Mouse (Mus musculus) layer of hippocampus, adult 11-12 months (tissue): Measurements from ENCODE around the gene Aldh1a3.

Experiments used
- DNase-seq: peaks from one replicate; pipeline ENCODE4 v3.0.0; 2022; ENCODE audit warnings: low spot score

Aldh1a3 gene

DNA sequence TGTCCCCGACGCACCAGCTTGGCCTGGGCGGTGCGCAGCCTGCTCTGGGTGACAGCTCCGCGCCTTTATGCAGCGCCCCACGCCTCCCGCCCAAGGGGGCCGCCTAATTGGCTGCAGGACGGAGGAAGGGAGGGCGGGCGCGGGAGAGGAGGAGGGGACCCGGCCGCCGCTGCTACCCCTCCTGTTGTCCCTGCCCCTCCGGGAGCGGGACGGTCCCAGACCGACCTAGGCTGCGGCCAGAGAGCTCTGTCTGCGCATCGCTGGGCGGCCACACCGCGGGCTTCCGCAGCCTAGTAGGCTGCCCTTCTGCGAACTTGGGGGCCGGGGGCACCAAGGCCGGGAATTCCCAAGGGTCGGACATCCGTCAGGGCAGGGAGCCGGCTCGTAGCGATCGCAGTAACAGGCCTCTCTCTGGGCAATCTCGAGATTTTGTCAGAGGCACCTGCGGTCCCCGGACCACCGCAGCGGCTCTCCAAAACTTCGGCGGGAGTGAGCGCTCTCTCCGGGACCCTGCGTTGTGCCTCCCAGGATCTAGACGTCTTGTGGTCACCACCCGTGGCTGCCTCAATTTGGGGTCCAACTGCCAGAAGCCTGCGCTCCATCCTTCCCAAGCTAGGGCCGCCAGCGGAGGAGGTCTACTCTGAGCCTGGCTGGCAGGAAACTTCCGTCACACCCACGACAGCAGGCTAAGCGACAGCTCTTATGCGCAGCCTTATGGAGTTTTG is at the start of gene Aldh1a3:
Gene Aldh1a3, minus strand, starts transcription at position 81 of the 725 bp plus-strand sequence.
- DNase-seq = no peak

DNA sequence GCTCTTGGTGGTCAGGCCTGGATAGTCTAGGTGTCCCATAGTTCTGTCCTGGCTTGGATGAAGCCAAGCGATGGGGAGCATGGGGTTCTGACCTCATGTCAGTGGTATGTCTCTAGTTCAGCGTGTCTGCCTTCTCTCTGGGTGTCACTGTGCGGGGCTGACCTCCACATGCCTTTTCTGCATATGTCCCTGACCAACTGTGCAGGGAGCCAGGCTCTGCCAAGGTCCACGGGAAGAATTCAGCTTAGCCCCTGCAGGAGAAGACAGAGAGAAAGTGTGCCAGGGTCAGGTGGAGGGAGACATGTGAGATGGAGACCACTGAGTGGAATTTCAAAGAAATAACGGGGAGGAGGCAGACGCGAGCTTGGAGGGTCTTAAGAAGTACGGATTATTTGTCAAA is 49.0 kb upstream of the Aldh1a3 start:
- DNase-seq = no peak

DNA sequence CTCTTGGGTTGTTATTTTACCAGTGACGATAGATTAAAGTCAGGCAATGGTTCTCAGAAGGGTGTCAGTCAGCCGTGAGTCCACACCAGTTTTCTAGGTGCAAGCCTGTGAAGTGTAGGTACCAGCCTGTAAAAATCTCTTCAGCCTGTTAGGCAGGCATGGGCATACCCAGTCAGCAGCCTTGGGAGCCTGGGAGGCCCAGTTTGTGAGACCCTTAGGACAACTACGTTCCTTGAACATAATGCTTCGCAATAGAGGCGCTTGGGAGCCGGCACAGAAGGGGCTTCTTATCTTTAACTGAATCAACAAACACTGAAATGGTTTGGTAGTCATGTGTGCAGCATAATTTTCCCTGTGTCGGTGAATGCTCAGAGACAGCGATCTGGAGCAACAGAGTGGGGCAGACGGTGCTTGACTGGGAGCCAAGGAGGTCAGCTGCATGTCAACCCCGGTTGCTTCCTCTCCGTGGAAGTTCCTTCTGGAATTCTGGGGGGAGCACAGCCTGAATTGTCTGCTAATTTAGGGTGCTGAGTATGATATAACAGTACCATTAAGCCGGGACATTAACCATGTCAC is 44.4 kb upstream of the Aldh1a3 start:
- DNase-seq = no peak

DNA sequence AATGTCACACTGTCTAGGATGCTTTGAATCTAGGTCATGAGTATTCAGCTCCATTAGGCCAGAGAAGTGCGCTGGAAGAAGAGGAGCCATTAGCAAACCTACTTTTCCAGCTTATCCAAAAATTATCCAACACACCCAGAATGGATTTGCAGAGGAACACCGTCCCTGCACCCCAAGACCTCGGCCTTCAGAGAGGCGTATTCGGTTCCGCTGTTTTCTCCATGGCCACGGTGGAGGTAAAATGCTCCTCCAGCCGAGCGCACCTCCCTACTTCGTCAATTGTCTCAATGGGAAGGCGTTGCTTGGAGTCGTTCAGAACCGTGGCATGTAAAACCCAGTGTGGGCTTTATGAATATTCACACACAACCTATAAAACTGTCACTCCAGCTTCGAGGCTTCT is 39.3 kb upstream of the Aldh1a3 start:
- DNase-seq = no peak

DNA sequence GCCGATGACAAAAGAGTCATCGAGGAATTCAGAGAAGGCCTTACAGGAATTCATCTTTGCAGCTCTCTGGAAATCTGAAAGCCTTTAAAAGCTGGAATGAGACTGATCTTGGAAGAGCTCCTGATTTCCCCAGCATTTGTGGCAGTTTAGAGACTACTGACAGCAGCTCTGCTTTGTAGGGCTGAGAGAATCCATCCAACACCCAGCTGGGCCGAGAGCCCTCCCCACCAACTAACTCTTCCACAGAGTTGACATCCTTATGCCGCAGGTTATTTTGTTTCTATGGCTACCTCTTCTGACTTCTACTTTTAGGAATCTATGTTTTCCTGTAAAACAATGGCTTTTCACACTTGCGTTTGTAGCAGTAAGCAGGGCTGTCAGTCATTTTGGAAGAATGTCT is 37.9 kb upstream of the Aldh1a3 start:
- no peak for DNase-seq

DNA sequence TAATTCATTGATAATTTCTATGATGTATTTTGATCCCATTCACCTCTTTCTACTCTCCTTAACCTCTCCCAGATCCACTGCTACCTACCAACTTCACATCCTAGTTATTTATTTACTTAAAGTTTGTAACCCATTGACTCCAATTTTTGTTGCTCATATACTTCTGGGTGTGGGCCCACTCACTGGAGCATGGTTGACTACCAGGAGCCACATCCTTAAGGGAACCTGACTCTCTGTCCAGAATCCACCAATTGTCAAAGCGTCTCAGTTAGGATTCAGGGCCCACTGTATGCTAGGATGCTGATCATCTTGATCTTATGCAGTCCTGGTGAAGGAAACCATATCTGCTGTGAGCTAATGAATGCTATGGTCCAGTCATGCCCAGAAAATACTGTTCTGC is 35.8 kb upstream of the Aldh1a3 start:
- no peak for DNase-seq

DNA sequence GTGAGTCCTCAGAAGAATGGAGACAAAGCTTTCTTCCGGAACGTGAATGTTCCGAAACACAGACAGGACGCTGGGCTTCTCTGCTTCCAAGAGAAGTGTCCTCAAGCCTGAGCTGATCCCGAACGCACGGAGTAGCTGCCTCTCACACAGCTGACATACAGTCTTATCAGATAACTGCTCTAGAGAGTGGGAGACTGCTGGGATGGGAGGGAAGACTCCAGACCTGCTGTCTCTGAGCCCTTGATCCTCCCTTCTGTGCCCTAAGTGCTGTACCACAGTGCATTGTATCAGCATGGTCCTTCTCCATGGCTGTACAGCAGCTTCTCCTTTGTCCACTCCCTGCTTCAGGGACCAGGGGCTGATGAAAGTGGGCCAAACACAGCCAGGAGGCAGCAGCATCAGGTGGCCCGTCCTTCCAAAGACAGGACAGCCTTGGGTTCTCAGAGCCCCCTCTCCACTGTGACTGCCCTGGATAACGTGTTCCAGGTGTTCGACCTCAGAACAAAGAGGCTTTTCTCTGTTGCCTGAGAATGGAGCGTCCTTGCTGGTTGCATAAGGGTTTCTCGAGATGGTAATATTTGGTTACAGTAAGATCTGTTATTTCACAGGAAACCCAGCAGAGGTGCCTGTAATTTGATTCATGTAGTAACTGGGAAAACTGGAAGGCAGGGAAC is 24.4 kb upstream of the Aldh1a3 start:
- DNase-seq = no peak

DNA sequence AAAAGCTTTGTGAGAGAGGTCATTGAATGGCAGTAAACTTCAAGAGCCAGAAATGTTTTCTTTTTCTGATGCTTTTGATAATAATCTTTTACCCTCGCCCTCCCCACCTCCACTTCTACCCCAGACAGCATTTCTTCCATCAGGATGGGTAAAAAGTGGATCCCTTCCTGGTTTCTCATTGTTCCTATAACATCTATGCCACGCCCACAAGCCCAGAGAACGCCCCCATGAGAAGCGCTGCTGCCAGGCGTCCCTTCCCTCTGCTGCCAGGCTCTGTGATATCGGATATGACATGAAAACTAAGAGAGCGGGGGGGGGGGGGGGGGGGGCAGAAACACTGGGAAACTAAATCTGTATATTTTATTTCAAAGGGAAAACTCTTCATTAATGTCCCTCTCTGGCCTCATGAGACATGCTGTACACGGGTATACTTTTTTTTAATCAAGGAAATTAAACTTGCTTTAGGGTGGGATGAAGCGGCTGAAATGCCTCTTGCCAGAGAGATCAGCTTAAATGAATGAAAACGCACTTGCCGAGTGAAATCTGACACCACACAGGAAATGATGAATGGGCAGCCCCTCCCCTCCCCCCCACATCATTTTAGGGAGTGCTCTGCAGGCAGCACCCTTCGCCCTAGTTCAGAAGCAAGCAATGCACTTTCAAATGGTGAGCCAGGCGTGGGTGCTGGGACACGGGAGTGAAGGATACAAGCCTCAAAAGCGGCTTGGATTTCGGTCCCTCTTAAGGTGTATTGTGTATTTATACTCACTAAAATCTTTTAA is 22.8 kb upstream of the Aldh1a3 start:
- DNase-seq = no peak

DNA sequence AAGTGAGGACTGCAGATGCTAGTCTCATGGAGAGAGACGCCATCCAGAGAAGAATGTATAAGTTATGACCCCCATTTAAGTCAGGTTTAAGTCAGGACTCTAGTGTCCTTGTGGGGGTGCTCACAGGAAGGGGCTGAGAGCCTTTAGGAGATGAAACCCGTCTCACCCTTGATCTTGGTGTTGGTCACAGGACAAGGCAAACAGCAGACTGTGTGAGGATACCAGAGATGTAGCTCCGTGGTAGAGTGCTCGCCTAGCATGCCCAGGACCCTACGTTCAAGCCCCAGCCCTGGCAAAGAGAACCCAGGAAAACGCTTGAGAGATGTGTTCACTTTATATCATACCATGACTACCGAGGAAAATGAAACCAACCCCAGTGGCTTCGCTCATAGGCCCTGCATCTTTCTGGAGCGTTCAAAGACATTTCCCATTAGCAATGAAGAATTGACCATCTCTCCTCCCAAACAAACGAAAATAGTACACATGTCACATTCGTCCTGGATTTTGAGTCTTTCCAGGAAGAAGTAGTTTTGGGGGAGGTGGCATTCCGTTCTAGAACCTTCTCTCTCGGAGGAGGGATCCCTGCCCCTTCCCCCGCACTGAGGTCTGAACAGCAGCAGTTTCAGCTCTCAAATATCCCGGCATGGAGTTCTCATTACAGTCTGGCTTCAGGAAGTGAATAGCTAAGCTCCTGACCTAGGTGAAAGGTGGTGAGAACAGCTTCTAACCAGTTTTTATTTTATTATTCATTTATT is 21.6 kb upstream of the Aldh1a3 start:
- DNase-seq = no peak

DNA sequence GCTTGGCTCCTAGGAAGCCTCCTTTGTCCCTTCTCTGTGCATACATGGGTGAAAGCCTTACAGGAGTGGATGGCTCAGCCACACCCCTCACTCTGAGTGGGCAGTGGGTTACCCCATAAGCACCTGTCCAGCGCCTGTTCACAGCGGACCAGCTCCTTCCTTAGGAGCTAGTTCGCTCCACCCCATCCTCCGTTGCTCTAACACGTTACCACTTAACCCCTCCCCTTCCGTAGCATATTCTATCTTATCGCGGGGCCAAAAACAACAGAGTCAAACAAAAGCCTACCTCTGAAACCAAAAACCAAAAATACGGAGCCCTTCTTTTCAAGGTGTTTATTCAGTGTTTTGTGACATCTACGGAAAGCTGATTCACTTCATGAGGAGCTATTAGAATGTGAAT is 21.0 kb upstream of the Aldh1a3 start:
- DNase-seq = no peak

DNA sequence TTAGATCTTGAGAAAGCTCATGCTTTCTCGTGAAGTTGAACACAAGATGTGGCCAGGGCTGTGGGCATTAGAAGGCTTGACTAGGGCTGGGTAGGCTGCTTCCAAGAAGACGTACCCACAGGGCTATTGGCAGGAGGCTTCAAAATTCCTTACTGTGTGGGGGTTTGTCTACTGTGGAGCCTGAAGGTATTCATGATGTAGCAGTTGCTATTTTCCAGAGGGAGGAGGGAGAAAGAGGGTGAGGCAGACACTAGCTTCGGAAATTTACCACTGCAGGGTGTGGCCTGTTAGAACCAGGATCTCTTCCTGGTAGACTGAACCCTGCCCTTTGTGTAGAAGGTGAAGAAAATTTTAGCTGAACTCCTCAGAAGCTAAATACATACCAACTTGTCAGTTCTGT is 19.5 kb upstream of the Aldh1a3 start:
- no peak for DNase-seq

DNA sequence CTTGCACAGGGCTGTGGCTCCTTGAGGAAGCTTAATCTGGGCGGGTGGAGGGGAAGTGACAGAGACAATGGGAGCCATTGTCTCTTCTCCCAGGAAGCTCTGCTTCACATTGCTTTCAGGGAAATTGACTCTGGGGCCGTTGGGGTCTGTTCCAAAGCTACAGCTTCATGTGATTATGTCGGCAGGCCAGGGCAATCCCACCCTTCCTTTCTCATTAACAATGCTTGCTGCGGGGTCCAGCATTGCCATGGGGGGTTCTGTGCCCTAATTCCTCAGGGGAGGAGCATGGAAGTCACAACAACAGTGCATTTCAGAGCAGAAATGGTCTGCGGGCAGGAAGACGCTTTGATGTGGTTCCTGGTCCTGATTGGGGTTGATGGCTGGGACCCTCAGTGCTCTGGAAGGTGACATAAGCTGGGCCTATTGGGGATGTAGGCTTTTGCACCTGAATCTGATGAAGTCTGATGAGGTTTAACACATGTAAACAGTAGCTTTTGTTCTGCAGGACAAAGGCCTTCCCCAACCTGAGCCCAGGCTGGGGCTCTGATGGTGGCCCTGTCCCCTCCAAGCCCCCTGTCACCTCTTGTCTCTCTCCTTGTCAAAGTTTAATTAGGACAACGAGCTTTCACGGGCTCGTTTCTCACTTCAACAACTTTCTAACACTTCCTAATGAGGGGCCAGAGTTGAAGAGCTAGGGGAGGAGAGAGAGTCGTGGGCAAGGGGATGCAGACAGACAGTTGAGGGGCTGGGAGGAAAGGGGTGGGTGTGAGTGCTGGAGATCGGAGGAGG is 18.0 kb upstream of the Aldh1a3 start:
- no peak for DNase-seq

DNA sequence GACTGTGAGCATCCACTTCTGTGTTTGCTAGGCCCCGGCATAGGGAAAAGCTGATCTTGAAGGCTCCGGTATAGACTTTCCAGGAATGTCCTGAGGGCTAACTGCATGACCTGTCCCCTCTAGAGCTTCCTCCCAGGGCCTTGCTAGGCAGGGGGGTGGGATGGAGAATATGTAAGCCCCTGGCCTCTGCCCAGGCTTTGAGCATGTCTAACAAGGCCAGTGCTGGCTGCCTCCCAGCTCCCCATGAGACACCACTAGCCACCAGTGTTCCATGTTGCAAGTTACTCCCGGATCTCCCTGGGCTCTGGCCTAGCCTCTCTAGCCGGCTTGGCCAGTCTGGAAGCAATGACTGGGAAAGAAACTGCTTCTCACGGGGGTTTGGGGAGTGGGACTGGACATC is 17.4 kb upstream of the Aldh1a3 start:
- no peak for DNase-seq

DNA sequence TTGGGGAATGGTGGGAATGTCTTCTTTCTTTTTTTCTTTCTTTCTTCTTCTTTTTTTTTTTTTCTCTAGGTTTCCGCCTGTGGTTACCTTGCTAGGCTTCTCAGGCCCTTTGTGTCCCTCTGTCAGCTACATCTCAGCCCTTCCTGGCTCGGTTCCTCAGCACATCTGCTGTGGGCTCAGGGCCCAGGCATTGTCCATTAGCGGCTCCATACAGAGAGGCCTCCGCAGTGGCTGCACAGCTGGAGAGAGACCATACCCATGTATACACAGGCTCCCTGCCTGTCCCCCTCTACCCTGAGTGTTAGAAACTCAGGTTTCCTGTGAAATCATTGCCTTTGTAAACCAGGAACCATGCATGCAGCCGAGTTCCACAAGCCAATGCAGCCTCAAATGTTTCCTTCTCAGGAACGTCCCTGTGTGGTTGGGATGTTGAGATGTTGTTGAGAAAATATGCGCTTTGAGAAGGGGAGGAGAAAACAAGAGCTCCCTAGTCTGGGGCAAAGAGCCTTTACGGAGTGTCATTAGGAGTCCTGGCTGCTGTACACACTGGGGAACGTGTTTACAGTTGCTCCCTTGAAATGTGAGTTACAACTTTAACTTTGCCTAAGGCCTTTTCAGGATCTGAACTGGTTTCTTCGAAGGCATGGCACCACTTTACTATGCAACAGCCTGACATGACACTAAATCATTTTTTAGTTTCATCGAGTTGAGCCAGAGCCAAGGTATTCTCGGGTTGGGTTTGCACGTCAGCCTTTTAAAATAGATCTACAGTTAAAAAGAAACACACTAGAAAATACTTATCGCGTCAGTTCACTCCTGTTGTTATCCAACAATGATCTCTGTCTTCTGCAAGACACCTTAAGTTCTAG is 15.4 kb upstream of the Aldh1a3 start:
- DNase-seq = peak; percentile 19

DNA sequence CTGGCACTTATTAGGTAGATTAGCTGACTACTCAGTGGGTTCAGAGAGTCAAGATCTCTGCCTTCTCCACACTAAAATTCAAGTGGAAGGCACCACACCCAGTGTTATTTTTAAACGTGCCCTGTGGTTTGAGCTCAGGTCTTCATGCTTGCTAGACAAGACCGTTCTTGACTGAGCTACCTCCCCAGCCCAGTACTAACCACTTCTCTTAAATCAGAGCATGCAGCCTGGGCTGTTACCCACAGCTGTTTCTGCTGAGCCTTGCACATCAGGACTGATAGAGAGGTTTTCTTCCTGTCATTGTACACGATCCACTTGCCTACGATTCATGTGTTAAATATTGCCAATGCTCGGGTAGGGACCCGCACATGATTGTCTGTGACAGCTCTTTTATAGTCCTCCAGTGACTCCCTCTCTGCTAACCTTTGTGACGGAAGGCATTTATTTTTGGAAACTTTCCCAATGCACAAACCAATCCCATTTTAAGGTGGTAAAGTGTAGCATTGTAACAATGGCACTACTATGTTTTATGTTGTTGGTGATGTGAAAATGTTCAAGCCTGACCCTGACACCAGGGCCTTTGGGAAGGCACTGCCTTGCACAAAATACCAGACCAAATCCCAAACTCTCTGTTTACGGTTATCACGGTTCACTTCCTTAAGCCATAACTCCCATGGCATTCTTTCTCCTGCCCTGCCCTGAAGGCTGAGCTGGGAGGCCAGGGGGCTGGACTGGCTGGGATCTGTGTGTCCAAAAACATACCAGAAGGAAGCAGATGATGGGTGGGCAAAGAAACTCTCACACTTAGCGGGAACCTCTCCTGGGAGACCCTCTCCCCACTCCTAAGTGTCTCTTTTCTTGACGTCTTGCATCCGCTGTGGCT is 11.7 kb upstream of the Aldh1a3 start:
- DNase-seq = no peak

DNA sequence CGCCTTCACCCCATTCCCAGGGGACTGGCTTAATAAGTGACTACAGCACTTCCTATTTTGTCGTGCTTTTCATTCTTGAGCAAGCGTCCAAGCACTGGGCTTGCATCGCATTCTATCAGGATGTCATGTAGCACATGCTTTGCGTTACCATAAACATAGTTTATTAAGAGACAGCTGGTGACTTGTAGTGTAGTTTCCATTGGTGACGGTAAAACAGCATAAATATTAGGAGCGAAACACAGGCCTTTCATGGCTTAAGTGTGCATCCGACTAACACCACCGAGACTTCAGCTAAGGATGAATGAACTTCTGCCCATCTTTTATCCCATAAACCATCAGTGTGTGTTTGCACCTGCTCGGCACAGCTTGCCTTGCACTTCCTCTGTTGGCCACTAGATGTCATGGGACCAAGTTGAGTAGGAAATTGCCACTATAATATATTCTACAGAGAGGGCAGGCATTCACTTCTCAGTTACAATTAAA is 7.2 kb upstream of the Aldh1a3 start:
- peak; percentile 73 for DNase-seq

DNA sequence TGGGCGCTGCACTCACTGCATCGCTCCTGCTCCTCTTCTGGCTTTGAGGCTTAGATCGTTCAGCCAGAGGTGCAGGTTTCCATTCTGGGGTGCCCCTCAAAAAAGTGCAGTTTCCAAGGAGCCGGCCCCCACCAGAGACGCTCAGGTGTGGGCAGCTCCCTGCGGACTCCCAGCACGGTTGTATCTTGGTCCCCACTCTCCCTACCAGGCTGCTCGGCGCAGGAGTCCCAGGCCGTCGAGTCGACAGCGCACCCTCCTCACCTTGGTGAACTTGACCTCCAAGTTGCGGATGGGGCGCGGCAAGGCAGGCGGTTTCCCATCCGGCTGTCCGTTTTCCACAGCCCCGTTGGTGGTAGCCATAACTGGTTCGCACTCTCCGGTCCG is 272 bp downstream of the Aldh1a3 start:
- no peak for DNase-seq

DNA sequence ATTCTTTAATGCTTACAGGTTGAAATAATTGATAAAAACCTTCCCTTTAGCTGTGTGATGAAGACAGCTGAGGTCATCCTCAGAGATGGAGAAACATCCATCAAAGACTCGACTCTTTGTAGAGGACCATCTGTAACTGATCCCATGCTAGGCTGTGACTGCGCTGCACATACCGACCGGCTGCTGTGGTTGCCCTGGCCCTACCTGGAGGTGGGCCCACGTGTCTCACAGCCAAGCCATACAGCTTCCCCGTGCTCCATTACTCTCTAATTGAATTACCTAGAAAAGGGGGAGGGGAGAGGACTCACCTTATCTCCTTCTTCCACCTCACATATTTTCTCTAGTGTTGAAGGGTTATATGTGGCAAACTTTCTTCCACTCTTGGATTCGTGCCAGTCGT is 5.4 kb downstream of the Aldh1a3 start:
- no peak for DNase-seq

DNA sequence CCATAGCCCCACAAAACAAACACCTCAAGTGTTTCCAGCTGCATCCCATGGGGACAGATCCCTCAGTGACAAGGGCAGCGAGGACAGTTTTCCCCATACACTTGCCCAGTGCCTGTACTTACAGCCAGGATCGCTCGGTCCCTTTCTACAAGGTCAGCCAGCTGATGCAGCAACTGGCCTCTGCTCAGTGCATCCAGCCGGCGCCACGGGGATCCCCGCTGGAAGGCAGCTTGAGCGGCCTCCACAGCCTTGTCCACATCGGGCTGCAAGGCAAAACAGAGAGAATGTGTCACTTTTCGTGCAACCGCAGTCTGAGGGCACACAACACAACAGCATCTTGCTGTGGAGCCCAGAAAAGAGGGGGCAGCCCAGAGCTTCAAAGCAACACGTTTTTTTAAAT is 8.3 kb downstream of the Aldh1a3 start:
- no peak for DNase-seq
